ENCODE assay signal across 8 mouse cellular contexts in the genomic region with DNA sequence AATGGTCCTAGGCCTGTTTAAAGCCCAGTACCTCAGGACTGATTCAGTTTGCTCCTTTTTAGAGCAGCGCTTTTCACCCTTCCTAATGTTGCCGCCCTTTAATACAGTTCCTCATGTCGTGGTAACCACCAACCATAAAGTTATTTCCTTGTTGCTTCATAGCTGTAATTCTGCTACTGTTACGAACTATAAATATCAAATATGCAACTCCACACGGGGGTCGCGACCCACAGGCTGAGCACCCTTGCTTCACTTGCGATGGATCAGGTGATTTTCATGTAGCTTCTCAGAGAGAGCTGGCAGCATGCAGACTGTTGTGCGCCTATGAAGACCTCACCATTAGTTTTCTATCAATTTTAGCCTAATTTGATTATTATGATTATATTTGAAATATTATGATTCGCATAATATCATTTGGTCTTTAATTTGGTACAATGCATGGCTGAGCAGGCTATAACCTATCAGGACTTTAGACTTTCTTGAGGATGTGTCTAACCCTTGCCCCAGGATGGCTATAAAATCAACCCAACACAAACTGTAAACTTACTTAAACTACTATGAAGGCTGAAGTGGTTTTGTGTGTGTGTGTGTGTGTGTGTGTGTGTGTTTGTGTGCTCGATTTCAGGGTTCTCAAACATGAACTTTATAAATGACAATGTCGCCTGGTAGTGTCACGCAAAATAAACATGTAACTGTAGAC. TPM values are rescaled to one million over a fixed set of nuclear protein-coding genes. Genes with fewer than 3 reads are reported as not detected.
DNase-seq lines count a peak whose midpoint lies in the region; ATAC-seq and TF ChIP-seq lines count a peak whose summit lies in the region.

No protein-coding gene starts in this region.

- H3K27me3 ChIP-seq in cerebellum, adult 2 months (ENCODE audit: control insufficient read depth, insufficient read depth, low read length), result no peaks in the 10 kb centered on the region
- H3K27me3 ChIP-seq in neural tube, embryonic 11.5 days (ENCODE audit: control insufficient read depth, insufficient read depth, low read length), result no peaks in the 10 kb centered on the region
- H3K27me3 ChIP-seq in liver, embryonic 15.5 days, result peaks cover 56% of the 10 kb centered on the region
- no peaks in the 10 kb centered on the region for H3K27me3 ChIP-seq in stomach, postnatal 0 days (ENCODE audit: control insufficient read depth, insufficient read depth, low read length)

- no peak for ATAC-seq in neural tube, embryonic 11.5 days (ENCODE audit: insufficient read depth, low FRiP score, low TSS enrichment)
- ATAC-seq in liver, embryonic 15.5 days (ENCODE audit: insufficient read depth), result no peak
- no peak for ATAC-seq in stomach, postnatal 0 days (ENCODE audit: low FRiP score, low TSS enrichment)

- no peak for DNase-seq in cerebellum, adult 2 months
- DNase-seq in cerebellum, adult 18-20 months, result no peak
- no peak for DNase-seq in neural tube, embryonic 11.5 days (ENCODE audit: low spot score)
- no peak for DNase-seq in neural tube, embryonic 10.5 days (ENCODE audit: extremely low spot score, low spot score)
- no peak for DNase-seq in stomach, postnatal 0 days (ENCODE audit: low spot score)
- no peak for DNase-seq in kidney, postnatal 36 days
- no peak for DNase-seq in cerebellum, adult 9-11 months

- no peak for TF ChIP-seq EP300 in stomach, postnatal 0 days (optimal IDR thresholded peaks at IDR 0.05)

- no peak overlapping the region for H3K27ac ChIP-seq in cerebellum, adult 2 months (ENCODE audit: insufficient read depth, low read length)
- H3K27ac ChIP-seq in neural tube, embryonic 11.5 days (ENCODE audit: low read depth, low read length), result no peak overlapping the region
- no peak overlapping the region for H3K27ac ChIP-seq in liver, embryonic 15.5 days (replicated peaks)
- no peak overlapping the region for H3K27ac ChIP-seq in stomach, postnatal 0 days (replicated peaks)

- H3K36me3 ChIP-seq in neural tube, embryonic 11.5 days (ENCODE audit: control insufficient read depth, insufficient read depth, low read length), result no peaks in the 10 kb centered on the region
- H3K36me3 ChIP-seq in liver, embryonic 15.5 days (replicated peaks), result no peaks in the 10 kb centered on the region
- no peaks in the 10 kb centered on the region for H3K36me3 ChIP-seq in stomach, postnatal 0 days (ENCODE audit: control insufficient read depth, insufficient read depth, low read length)

- no peak for TF ChIP-seq POLR2A in cerebellum, adult 2 months (IDR thresholded peaks at IDR 0.05; ENCODE audit: borderline replicate concordance, insufficient read depth, low read length)

- H3K9ac ChIP-seq in neural tube, embryonic 11.5 days (ENCODE audit: low read length), result peak overlapping the region; percentile 78; the same call in 1 of the 2 replicates
- no peak overlapping the region for H3K9ac ChIP-seq in liver, embryonic 15.5 days
- H3K9ac ChIP-seq in stomach, postnatal 0 days (ENCODE audit: low read length), result no peak overlapping the region

- H3K9me3 ChIP-seq in neural tube, embryonic 11.5 days (ENCODE audit: control insufficient read depth, low read length), result no peaks in the 10 kb centered on the region
- H3K9me3 ChIP-seq in liver, embryonic 15.5 days (replicated peaks), result no peaks in the 10 kb centered on the region
- H3K9me3 ChIP-seq in stomach, postnatal 0 days (ENCODE audit: control insufficient read depth, low read length), result no peaks in the 10 kb centered on the region

- H3K4me3 ChIP-seq in cerebellum, adult 2 months (replicated peaks; ENCODE audit: insufficient read depth, low read depth, low read length), result peak overlapping the region; percentile 99
- H3K4me3 ChIP-seq in neural tube, embryonic 11.5 days (ENCODE audit: low read depth, low read length), result no peak overlapping the region; the same call in 1 of the 2 replicates
- no peak overlapping the region for H3K4me3 ChIP-seq in liver, embryonic 15.5 days (replicated peaks)
- peak overlapping the region; percentile 76; the same call in 1 of the 2 replicates for H3K4me3 ChIP-seq in stomach, postnatal 0 days (ENCODE audit: low read depth, low read length)

- WGBS in cerebellum, adult 2 months, result 89% methylated on average over 13 of the region's 13 CpGs
- WGBS in neural tube, embryonic 11.5 days, result 86% methylated on average over 13 of the region's 13 CpGs
- 56% methylated on average over 13 of the region's 13 CpGs for WGBS in liver, embryonic 15.5 days (ENCODE audit: insufficient replicate concordance)
- WGBS in stomach, postnatal 0 days, result 81% methylated on average over 13 of the region's 13 CpGs

- H3K4me1 ChIP-seq in cerebellum, adult 2 months (ENCODE audit: control insufficient read depth, insufficient read depth, low read length), result no peaks in the 10 kb centered on the region
- peaks cover 5% of the 10 kb centered on the region; the same call in 1 of the 2 replicates for H3K4me1 ChIP-seq in neural tube, embryonic 11.5 days (ENCODE audit: control insufficient read depth, insufficient read depth, low read length)
- peaks cover 3% of the 10 kb centered on the region; the same call in 1 of the 2 replicates for H3K4me1 ChIP-seq in liver, embryonic 15.5 days (replicated peaks)
- H3K4me1 ChIP-seq in stomach, postnatal 0 days (replicated peaks; ENCODE audit: control insufficient read depth, insufficient read depth), result no peaks in the 10 kb centered on the region

- no peak for TF ChIP-seq CTCF in cerebellum, adult 2 months (IDR thresholded peaks at IDR 0.05; ENCODE audit: borderline replicate concordance, insufficient read depth, low read depth, low read length)
- TF ChIP-seq CTCF in stomach, postnatal 0 days (IDR thresholded peaks at IDR 0.05; ENCODE audit: low read depth), result no peak

- H3K4me2 ChIP-seq in neural tube, embryonic 11.5 days (ENCODE audit: low read depth), result peak overlapping the region; percentile 65
- peak overlapping the region; percentile 63 for H3K4me2 ChIP-seq in liver, embryonic 15.5 days
- peak overlapping the region; percentile 91 for H3K4me2 ChIP-seq in stomach, postnatal 0 days (replicated peaks; ENCODE audit: low read depth)

RNA-seq across cellular contexts. Expression of gene B4galt4, which starts 0.7 kb away (rescaled TPM):
- 18.0 and 19.9 TPM in 2 replicates for polyA plus RNA-seq in cerebellum, adult 2 months (2012; rRNA removed)
- 21.5 and 23.7 TPM in 2 replicates for polyA plus RNA-seq in neural tube, embryonic 11.5 days (2014; fragmentation: Nextera tagmentation; extraction: Ambion mirVana)
- polyA plus RNA-seq in liver, embryonic 15.5 days (2015; fragmentation: Nextera tagmentation; extraction: Ambion mirVana), result 3.0 and 3.2 TPM in 2 replicates
- polyA plus RNA-seq in stomach, postnatal 0 days (2015; fragmentation: Nextera tagmentation; extraction: Ambion mirVana), result 9.1 and 9.3 TPM in 2 replicates

RNA-seq across cellular contexts. Expression of gene Arhgap31, which starts 28.3 kb away (rescaled TPM):
- polyA plus RNA-seq in cerebellum, adult 2 months (2012; rRNA removed), result 17.3 and 17.8 TPM in 2 replicates
- polyA plus RNA-seq in neural tube, embryonic 11.5 days (2014; fragmentation: Nextera tagmentation; extraction: Ambion mirVana), result 7.7 and 8.7 TPM in 2 replicates
- polyA plus RNA-seq in liver, embryonic 15.5 days (2015; fragmentation: Nextera tagmentation; extraction: Ambion mirVana), result 1.5 and 1.6 TPM in 2 replicates
- 3.1 and 3.4 TPM in 2 replicates for polyA plus RNA-seq in stomach, postnatal 0 days (2015; fragmentation: Nextera tagmentation; extraction: Ambion mirVana)

RNA-seq across cellular contexts. Expression of gene Upk1b, which starts 58.8 kb away (rescaled TPM):
- 0.31 and 0.33 TPM in 2 replicates for polyA plus RNA-seq in cerebellum, adult 2 months (2012; rRNA removed)
- 1.6 and 1.8 TPM in 2 replicates for polyA plus RNA-seq in neural tube, embryonic 11.5 days (2014; fragmentation: Nextera tagmentation; extraction: Ambion mirVana)
- polyA plus RNA-seq in liver, embryonic 15.5 days (2015; fragmentation: Nextera tagmentation; extraction: Ambion mirVana), result 1.3 and 1.8 TPM in 2 replicates
- polyA plus RNA-seq in stomach, postnatal 0 days (2015; fragmentation: Nextera tagmentation; extraction: Ambion mirVana), result 34.4 and 40.2 TPM in 2 replicates

Comparison
In these comparisons a context has a peak if more than half of its experiments do, and no peak if none do; other contexts are left out.
1. H3K4me3 ChIP-seq: peak in cerebellum, adult 2 months (single experiment) and stomach, postnatal 0 days (single experiment); none in neural tube, embryonic 11.5 days (single experiment) and liver, embryonic 15.5 days (single experiment).
2. RNA of gene Upk1b, which starts 58.8 kb away (polyA plus RNA-seq): 34.4 to 40.2 TPM in stomach, postnatal 0 days; 1.3 to 1.8 TPM in liver, embryonic 15.5 days, 1.6 to 1.8 TPM in neural tube, embryonic 11.5 days and 0.31 to 0.33 TPM in cerebellum, adult 2 months; every median in the first group is over 10 times any median in the second.
3. Peak in every context shown above with its lines, with median percentiles within 50 percentile points of each other: H3K4me2 ChIP-seq.